8 mouse cellular contexts compared by ENCODE assay signal in the genomic region with DNA sequence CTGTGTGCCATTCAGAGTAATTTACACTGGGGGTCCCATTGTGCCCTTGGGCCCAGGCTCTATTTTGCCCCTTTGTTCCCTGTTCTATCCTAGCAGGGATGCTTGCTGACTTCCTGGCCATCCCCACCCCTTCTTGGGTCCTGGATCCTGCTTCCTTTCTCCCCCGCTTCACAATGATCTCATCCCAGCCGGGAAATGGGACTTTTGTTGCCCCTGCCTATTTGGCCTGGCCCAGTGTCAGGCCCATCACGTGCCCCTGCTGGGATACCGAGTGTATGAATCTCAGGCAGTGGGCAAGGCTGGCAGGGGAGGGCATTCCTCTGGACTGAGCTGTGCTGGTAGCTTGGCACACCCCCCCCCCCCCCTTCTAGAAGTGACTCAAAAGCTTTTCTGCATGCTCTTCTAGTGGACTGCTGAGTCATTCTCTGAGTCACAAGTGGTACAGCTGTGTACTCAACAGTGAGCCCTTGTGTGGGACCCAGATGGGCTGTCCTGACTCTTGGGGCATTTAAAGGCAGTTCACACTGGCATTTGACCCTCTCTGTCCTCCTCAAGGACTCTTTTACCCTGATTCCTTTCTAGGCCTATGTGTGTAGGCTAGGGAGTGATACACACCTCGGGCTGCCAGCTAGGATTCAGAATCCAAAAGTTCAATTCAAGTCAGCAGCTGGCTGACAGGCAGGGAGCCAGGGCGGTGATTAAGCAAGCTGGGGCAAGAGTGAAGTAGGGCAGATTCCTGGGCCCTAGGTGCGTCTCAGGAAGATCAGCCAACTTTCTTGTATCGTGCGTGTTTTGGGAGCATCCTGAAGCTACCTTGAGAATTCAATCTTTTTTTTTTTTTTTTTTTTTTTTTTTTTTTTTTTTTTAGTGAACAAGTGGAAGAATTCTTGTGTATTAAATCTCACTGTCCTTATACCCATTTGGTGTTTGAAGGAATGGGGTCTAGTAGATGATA.
DNase-seq lines count a peak whose midpoint lies in the region; ATAC-seq and TF ChIP-seq lines count a peak whose summit lies in the region.

No protein-coding gene starts in this region.

- WGBS in forebrain, embryonic 10.5 days: 68% methylated on average over 9 of the region's 9 CpGs
- WGBS in forebrain, embryonic 12.5 days: 72% methylated on average over 9 of the region's 9 CpGs
- 63% methylated on average over 9 of the region's 9 CpGs for WGBS in heart, embryonic 15.5 days
- 48% methylated on average over 9 of the region's 9 CpGs for WGBS in lung, embryonic 15.5 days

- no peaks in the 10 kb centered on the region for H3K9me3 ChIP-seq in forebrain, embryonic 10.5 days
- H3K9me3 ChIP-seq in forebrain, embryonic 12.5 days: no peaks in the 10 kb centered on the region
- H3K9me3 ChIP-seq in heart, embryonic 15.5 days (replicated peaks): no peaks in the 10 kb centered on the region
- no peaks in the 10 kb centered on the region for H3K9me3 ChIP-seq in lung, embryonic 15.5 days

- ATAC-seq in forebrain, embryonic 12.5 days (ENCODE audit: low FRiP score): no peak
- ATAC-seq in heart, embryonic 15.5 days (replicated peaks; ENCODE audit: insufficient number of reproducible peaks, insufficient read depth, low FRiP score, low read depth): peak; percentile 61
- ATAC-seq in lung, embryonic 15.5 days (ENCODE audit: borderline replicate concordance, extremely low read depth, low FRiP score, low TSS enrichment): peak; percentile 78

- 0 out of 2 replicates have a peak overlapping the region, but pooled peaks have one; percentile 20 for H3K27ac ChIP-seq in forebrain, embryonic 10.5 days
- no peak overlapping the region for H3K27ac ChIP-seq in forebrain, embryonic 12.5 days
- H3K27ac ChIP-seq in heart, embryonic 15.5 days: peak overlapping the region; percentile 39
- H3K27ac ChIP-seq in layer of hippocampus, adult 2 months: peak overlapping the region; percentile 71
- peak overlapping the region; percentile 57; the same call in 1 of the 2 replicates for H3K27ac ChIP-seq in lung, embryonic 15.5 days

- H3K27me3 ChIP-seq in forebrain, embryonic 10.5 days (ENCODE audit: poor library complexity, severe bottlenecking): no peaks in the 10 kb centered on the region
- no peaks in the 10 kb centered on the region for H3K27me3 ChIP-seq in forebrain, embryonic 12.5 days
- H3K27me3 ChIP-seq in heart, embryonic 15.5 days: no peaks in the 10 kb centered on the region
- no peaks in the 10 kb centered on the region for H3K27me3 ChIP-seq in lung, embryonic 15.5 days

- no peak overlapping the region for H3K4me2 ChIP-seq in forebrain, embryonic 12.5 days
- no peak overlapping the region for H3K4me2 ChIP-seq in heart, embryonic 15.5 days
- no peak overlapping the region for H3K4me2 ChIP-seq in lung, embryonic 15.5 days

- DNase-seq in forebrain, embryonic 10.5 days (ENCODE audit: extremely low spot score, low spot score): no peak
- peak; percentile 87 for DNase-seq in adrenal gland, postnatal 14 days
- peak; percentile 96 for DNase-seq in fibroblast of lung, adult 2 months (ENCODE audit: low read depth)
- DNase-seq in layer of hippocampus, adult 2 months (ENCODE audit: low spot score in 2 of 2): peak in 1 of 2 experiments; percentile 58
- DNase-seq in telencephalon, adult 2 months (ENCODE audit: low read depth, low spot score): peak; percentile 79

- H3K9ac ChIP-seq in forebrain, embryonic 12.5 days: no peak overlapping the region
- no peak overlapping the region for H3K9ac ChIP-seq in heart, embryonic 15.5 days
- no peak overlapping the region for H3K9ac ChIP-seq in lung, embryonic 15.5 days

- no peaks in the 10 kb centered on the region for H3K36me3 ChIP-seq in forebrain, embryonic 10.5 days (replicated peaks)
- H3K36me3 ChIP-seq in forebrain, embryonic 12.5 days (replicated peaks): no peaks in the 10 kb centered on the region
- no peaks in the 10 kb centered on the region for H3K36me3 ChIP-seq in heart, embryonic 15.5 days
- no peaks in the 10 kb centered on the region for H3K36me3 ChIP-seq in lung, embryonic 15.5 days

- peaks cover 10% of the 10 kb centered on the region for H3K4me1 ChIP-seq in forebrain, embryonic 10.5 days
- no peaks in the 10 kb centered on the region for H3K4me1 ChIP-seq in forebrain, embryonic 12.5 days
- peaks cover 8% of the 10 kb centered on the region for H3K4me1 ChIP-seq in heart, embryonic 15.5 days (replicated peaks)
- H3K4me1 ChIP-seq in lung, embryonic 15.5 days: peaks cover 10% of the 10 kb centered on the region

- no peak overlapping the region for H3K4me3 ChIP-seq in forebrain, embryonic 10.5 days
- no peak overlapping the region for H3K4me3 ChIP-seq in forebrain, embryonic 12.5 days (replicated peaks)
- H3K4me3 ChIP-seq in heart, embryonic 15.5 days: no peak overlapping the region
- no peak overlapping the region for H3K4me3 ChIP-seq in layer of hippocampus, adult 2 months
- no peak overlapping the region for H3K4me3 ChIP-seq in lung, embryonic 15.5 days

- no peak for TF ChIP-seq CTCF in layer of hippocampus, adult 2 months (conservative IDR thresholded peaks at IDR 0.05)
